Mouse (Mus musculus): ENCODE results near the gene Cebpg.

- TF ChIP-seq CTCF (IDR thresholded peaks at IDR 0.05) (no peak), POLR2A (IDR thresholded peaks at IDR 0.05; ENCODE audit: insufficient read depth, low read depth, low read length) (no peak), EP300 (IDR thresholded peaks at IDR 0.05; ENCODE audit: insufficient read depth, low read depth, low read length) (no peak)
These were observed 25.8 kb downstream of the Cebpg start for GRCm38 (mm10) chr7:35030567-35030966.
